Mouse (Mus musculus): ENCODE results near the gene Zfc3h1. TPM values are rescaled to one million over a fixed set of nuclear protein-coding genes. Genes with fewer than 3 reads are reported as not detected.
A peak's percentile ranks its signal among the peaks of the same experiment; 100 is the strongest.

The Zfc3h1 gene
- polyA plus RNA-seq, 1 experiment from 2014 or later, result 17.7 TPM

DNA sequence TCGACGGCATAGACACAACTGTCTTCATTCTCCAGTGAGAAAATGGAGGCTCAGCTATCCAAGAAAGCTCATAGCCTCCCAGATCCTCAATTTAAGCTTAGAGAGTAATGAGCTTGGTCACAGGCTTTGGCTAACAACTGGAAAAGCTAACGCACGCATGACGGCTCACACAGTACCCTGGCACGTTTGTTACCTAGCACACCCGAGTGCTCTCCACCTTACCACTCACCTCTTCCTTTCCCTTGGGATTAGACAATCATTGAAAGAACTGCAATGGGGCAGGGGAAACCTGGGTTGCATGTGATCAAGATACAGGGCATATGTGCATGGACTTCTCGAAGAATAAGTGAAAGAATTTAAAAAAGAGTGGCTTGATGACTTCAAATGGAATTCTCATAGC, 83.2 kb downstream of the Zfc3h1 start:
- WGBS, result 84% methylated on average over 8 of the region's 8 CpGs
- Histone ChIP-seq H3K9me3 (replicated peaks) (no peaks in the 10 kb centered on the region), H3K4me3 (no peak overlapping the region), H3K36me3 (ENCODE audit: poor library complexity, severe bottlenecking) (no peaks in the 10 kb centered on the region), H3K4me2 (no peak overlapping the region), H3K27me3 (peaks cover 80% of the 10 kb centered on the region), H3K9ac (no peak overlapping the region), H3K27ac (no peak overlapping the region), H3K4me1 (0 out of 2 replicates have a peak, but pooled peaks cover 3% of the 10 kb centered on the region)
- no peak for ATAC-seq

DNA sequence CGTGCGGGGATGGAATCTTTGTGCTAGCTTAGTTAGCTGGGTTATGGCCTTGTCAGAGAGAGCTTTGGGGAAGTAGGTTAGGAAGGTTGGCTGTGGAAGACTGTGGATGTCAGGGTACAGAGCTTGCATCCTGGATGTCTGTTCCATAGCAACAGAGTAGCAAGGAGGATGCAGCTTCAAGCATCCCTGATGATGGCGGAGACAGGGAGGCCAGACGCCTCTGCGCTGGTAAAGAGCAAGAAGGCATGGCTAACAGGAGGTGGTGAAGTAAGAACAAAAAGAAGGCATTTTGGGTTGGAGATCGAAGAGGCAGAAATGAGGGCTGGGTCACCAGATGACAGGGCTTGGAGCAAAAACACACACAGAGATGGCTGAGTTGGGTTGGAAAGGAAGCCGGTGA, 83.9 kb downstream of the Zfc3h1 start:
- WGBS, result 31% methylated on average over 7 of the region's 7 CpGs
- Histone ChIP-seq H3K9ac (no peak overlapping the region), H3K36me3 (ENCODE audit: poor library complexity, severe bottlenecking) (no peaks in the 10 kb centered on the region), H3K27ac (no peak overlapping the region), H3K4me2 (no peak overlapping the region), H3K4me3 (no peak overlapping the region), H3K9me3 (replicated peaks) (no peaks in the 10 kb centered on the region), H3K27me3 (peaks cover 85% of the 10 kb centered on the region), H3K4me1 (0 out of 2 replicates have a peak, but pooled peaks cover 3% of the 10 kb centered on the region)
- ATAC-seq, result peak; percentile 36

DNA sequence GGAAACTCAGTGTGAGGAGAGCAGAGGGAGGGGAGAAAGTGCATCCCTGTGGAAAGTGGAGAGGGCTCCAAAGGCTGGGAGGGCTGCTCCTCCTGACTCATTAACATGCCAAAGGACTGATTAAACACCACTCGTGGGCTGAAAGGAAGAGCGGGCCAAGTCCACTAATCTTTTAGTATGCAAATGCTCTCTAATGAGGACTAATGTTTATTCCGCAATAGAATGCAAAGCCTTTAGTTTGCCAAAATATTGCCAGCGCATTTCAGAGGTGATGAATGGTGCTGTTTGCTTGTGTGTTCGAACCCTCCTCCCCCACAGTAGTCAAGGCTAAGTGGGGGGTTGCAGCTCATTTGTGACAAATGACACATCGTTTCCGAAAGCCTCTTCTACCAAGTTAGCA, 84.3 kb downstream of the Zfc3h1 start:
- peak; percentile 96 for ATAC-seq
- Histone ChIP-seq H3K4me2 (no peak overlapping the region), H3K9me3 (replicated peaks) (no peaks in the 10 kb centered on the region), H3K4me1 (0 out of 2 replicates have a peak, but pooled peaks cover 3% of the 10 kb centered on the region), H3K27me3 (peaks cover 85% of the 10 kb centered on the region), H3K4me3 (no peak overlapping the region), H3K36me3 (ENCODE audit: poor library complexity, severe bottlenecking) (no peaks in the 10 kb centered on the region), H3K9ac (no peak overlapping the region), H3K27ac (no peak overlapping the region)
- 5% methylated on average over 7 of the region's 7 CpGs for WGBS

DNA sequence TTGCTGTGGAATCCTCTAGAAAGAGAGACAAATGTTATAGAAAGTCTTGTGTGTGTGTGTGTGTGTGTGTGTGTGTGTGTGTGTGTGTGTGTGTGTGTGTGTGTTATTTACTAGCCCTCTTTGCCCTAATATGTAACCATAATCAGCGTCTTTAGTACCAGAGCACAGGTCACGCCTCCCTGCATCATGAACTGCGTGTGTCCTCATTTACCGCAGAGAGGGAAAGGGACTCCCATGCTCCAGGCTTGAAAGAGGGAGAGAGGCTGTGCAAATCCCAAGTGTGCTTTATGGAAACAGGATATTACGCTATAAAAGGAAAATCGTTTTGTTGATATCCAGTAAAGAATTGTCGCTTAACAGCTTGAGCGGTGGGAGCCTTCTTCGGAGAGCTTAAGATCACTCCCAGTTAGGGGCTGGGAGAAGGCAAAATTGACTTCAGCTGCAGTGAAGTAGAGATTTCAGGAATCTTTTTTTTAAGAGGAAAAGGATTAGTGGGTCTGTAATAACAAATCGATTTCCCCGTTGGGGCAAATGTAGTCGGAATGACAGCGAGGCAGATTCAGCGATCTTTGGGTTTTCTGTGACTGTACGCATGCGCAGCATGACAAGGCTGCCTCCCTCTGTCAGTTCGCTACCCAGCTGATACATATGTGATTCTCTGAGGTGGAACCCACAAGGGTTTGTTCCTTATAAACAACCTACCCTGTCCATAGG, 86.0 kb downstream of the Zfc3h1 start:
- 38% methylated on average over 17 of the region's 17 CpGs for WGBS
- Histone ChIP-seq H3K4me2 (peak overlapping the region; percentile 42), H3K27me3 (peaks cover 85% of the 10 kb centered on the region), H3K36me3 (ENCODE audit: poor library complexity, severe bottlenecking) (no peaks in the 10 kb centered on the region), H3K27ac (no peak overlapping the region), H3K4me1 (0 out of 2 replicates have a peak, but pooled peaks cover 3% of the 10 kb centered on the region), H3K9ac (no peak overlapping the region), H3K4me3 (peak overlapping the region; percentile 28), H3K9me3 (replicated peaks) (no peaks in the 10 kb centered on the region)
- no peak for ATAC-seq

DNA sequence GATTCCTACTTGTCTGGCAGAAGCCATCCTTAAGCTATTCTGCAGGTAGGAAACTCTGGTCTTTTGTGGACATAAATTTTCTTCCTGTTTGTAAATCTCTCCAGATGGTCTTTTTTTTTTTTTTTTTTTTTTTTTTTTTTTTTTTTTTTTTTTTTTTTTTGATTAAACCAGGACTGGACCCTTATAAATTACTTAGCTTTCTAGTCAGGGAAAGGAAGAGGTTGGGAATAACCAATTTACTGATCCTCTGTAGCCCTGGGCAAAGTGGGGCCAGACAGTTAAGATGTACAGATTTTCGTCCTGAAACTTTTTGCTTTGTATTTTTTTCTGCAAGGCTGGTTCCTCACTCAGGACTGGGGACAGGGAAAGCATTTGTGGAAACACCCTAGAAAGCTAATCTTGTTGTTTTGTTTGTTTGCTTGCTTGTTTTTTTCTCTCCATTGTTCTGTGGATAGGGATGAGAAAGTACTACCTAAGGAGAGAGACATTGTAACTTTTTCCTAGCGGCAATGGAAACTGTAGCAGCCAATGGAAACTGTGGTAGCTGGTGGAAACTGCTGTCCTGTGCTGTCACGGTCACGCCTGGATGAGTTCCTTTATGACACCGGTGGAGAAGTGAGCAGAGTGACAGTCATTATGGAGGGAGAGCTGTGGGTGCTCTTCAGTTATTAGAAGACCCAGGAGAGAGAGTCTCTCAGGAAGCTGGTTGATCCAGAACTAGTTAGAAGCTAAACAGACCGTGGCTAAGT, 88.6 kb downstream of the Zfc3h1 start:
- Histone ChIP-seq H3K4me3 (no peak overlapping the region), H3K27ac (no peak overlapping the region), H3K4me2 (no peak overlapping the region), H3K9ac (no peak overlapping the region), H3K9me3 (replicated peaks) (no peaks in the 10 kb centered on the region), H3K27me3 (peaks cover 82% of the 10 kb centered on the region), H3K4me1 (peaks cover 5% of the 10 kb centered on the region; the same call in 1 of the 2 replicates), H3K36me3 (ENCODE audit: poor library complexity, severe bottlenecking) (no peaks in the 10 kb centered on the region)
- WGBS, result 77% methylated on average over 6 of the region's 6 CpGs
- ATAC-seq, result no peak

DNA sequence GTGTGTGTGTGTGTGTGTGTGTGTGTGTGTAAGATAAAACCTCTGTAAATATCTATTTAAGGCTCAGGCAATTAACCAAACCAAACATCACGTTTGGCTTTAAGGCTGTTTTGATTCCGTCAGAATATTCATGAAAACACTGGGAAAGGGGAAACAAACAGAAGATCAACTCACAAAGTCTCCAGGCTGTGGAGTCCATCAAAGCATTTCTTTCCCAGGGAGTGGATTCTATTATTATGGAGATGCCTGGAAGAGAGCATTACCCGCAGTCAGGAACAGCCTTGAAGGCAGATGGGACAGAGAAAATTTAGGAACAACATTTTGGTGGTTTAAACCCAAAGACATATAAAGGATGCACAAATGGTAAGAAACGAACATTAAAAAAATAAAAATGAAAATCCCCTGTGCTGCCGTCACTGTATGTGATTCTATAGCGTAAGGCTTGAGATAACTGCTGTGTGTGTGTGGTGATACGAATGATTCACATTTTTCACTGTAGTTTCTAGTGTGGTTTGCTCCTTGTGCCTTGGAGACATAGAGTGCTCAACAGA, 90.3 kb downstream of the Zfc3h1 start:
- Histone ChIP-seq H3K4me2 (no peak overlapping the region), H3K9ac (no peak overlapping the region), H3K9me3 (replicated peaks) (no peaks in the 10 kb centered on the region), H3K4me1 (peaks cover 8% of the 10 kb centered on the region), H3K27ac (no peak overlapping the region), H3K27me3 (peaks cover 86% of the 10 kb centered on the region), H3K4me3 (no peak overlapping the region), H3K36me3 (ENCODE audit: poor library complexity, severe bottlenecking) (no peaks in the 10 kb centered on the region)
- ATAC-seq, result no peak
- 50% methylated on average over 7 of the region's 7 CpGs for WGBS

DNA sequence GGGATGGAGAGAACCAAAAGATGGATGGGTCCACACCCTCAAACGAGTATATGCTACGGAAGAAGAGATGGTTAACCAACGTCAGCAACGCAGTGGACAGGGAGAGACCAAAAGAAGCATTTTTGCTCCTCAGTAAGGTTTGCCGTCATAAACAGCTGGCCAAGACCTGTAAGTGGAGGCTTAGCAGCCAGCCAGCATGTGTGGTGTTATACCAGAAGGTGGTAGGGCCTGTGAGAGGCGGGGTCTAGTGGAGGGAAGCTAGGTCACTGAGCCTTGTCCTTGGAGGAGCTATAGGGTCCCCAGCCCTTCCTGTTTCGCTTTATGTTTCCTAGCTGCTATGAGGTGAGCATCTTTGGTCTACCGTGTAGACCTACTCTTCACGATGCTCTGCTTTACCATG, 91.7 kb downstream of the Zfc3h1 start:
- no peak for ATAC-seq
- 90% methylated on average over 9 of the region's 9 CpGs for WGBS
- no peak overlapping the region for H3K4me2 ChIP-seq

DNA sequence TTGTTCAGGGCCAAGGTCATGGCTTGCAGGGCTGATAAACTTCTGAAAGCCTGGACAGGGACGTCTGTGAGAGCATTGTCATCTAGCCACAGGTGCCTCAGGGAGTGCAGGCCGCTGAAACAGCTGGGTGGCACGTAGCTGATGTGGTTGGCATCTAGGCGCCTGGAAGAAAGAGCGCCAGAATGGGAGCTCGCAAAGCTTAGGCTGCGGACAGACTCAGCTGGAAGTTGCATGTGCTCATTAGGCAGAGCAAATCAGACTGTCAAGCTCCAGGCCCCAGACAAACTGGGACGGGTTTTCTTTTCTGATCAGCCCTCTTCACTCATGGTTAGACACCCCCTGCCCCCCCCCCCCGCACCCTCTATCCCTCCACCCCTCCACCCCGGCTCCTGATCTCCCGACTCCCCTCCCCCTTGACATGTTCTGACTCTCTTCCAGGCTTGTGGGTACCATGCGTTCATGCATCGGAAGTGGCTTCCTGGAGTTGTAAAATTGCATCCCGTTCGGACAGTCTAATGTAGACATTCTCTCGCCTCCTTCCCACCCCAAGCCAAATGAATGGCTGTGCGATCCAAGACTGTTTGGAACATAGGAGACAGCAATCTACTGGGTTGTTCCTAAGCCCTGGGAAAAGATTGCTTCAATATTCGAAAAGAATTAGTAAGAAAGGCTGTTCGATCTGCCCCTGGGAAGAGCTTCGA, 93.8 kb downstream of the Zfc3h1 start:
- peak; percentile 61 for ATAC-seq
- Histone ChIP-seq H3K4me3 (no peak overlapping the region), H3K27ac (no peak overlapping the region), H3K4me2 (peak overlapping the region; percentile 40), H3K9ac (no peak overlapping the region), H3K4me1 (peaks cover 8% of the 10 kb centered on the region), H3K27me3 (peaks cover 74% of the 10 kb centered on the region), H3K36me3 (ENCODE audit: poor library complexity, severe bottlenecking) (no peaks in the 10 kb centered on the region), H3K9me3 (replicated peaks) (no peaks in the 10 kb centered on the region)
- WGBS, result 13% methylated on average over 20 of the region's 20 CpGs

More for the DNA sequence above, 91.7 kb downstream of the Zfc3h1 start:
- H3K4me3 ChIP-seq, result no peak overlapping the region
- H3K27me3 ChIP-seq, result peaks cover 85% of the 10 kb centered on the region
- no peaks in the 10 kb centered on the region for H3K9me3 ChIP-seq (replicated peaks)
- peaks cover 8% of the 10 kb centered on the region for H3K4me1 ChIP-seq
- no peak overlapping the region for H3K27ac ChIP-seq
- H3K9ac ChIP-seq, result no peak overlapping the region
- H3K36me3 ChIP-seq (ENCODE audit: poor library complexity, severe bottlenecking), result no peaks in the 10 kb centered on the region

Other genes starting within 250 kb of the Zfc3h1 start
- 0.06 and 0.10 TPM in 2 replicates for gene Tph2, start 199.9 kb upstream of the Zfc3h1 start, polyA plus RNA-seq (2015; fragmentation: Nextera tagmentation; extraction: Ambion mirVana)
- 39.6 and 41.5 TPM in 2 replicates for gene Tbc1d15, start 133.5 kb upstream of the Zfc3h1 start, polyA plus RNA-seq (2015; fragmentation: Nextera tagmentation; extraction: Ambion mirVana)
- 5.7 and 5.8 TPM in 2 replicates for gene Rab21, start 69.4 kb upstream of the Zfc3h1 start, polyA plus RNA-seq (2015; fragmentation: Nextera tagmentation; extraction: Ambion mirVana)
- 34.1 and 35.0 TPM in 2 replicates for gene Tmem19, start 22.5 kb upstream of the Zfc3h1 start, polyA plus RNA-seq (2015; fragmentation: Nextera tagmentation; extraction: Ambion mirVana)
- 35.6 and 37.1 TPM in 2 replicates for gene Thap2, start 516 bp upstream of the Zfc3h1 start, polyA plus RNA-seq (2015; fragmentation: Nextera tagmentation; extraction: Ambion mirVana)
- 0.17 TPM in 1 of 2 replicates, not detected in the other for gene A930009A15Rik, start 185.0 kb downstream of the Zfc3h1 start, polyA plus RNA-seq (2015; fragmentation: Nextera tagmentation; extraction: Ambion mirVana)
- 0.14 and 0.26 TPM in 2 replicates for gene Lgr5, start 202.8 kb downstream of the Zfc3h1 start, polyA plus RNA-seq (2015; fragmentation: Nextera tagmentation; extraction: Ambion mirVana)

All from forebrain, embryonic 13.5 days (tissue).